Mouse (Mus musculus): ENCODE data around the gene Gusb. TPM values are rescaled to one million over a fixed set of nuclear protein-coding genes. Genes with fewer than 3 reads are reported as not detected.

Gene Gusb
- total and polyA plus RNA-seq, 2 experiments from 2014 or later: 26.7 to 42.3 TPM

DNA sequence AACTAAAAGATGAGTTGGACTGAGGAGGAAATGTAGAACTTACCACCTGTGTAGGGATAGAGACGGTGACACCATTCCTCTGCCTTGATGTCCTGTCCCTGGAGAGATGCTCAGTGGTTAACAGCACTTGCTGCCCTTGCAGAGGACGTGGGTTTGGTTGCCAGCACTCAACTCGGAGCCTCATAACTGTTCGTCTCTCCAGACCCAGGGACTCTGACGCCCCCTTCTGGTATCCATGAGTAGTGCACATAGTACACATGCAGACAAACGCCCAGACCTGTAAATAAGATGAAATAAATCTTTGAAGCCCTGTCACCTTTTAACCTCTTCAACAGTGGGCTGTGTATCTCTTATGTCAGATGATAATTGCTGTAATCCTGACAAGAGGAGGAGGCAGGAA is 44.2 kb upstream of the Gusb start:
- Histone ChIP-seq H3K27me3 (ENCODE audit: insufficient read depth, low read length) (no peaks in the 10 kb centered on the region), H3K9me3 (ENCODE audit: low read length) (no peaks in the 10 kb centered on the region), H3K4me1 (ENCODE audit: insufficient read depth, low read length) (no peaks in the 10 kb centered on the region), H3K36me3 (ENCODE audit: insufficient read depth, low read length) (peaks cover 45% of the 10 kb centered on the region), H3K9ac (replicated peaks; ENCODE audit: low read length, poor library complexity, severe bottlenecking) (no peak overlapping the region), H3K4me2 (ENCODE audit: low read depth, low read length, poor library complexity, severe bottlenecking) (no peak overlapping the region), H3K4me3 (ENCODE audit: low read depth, low read length) (no peak overlapping the region), H3K27ac (ENCODE audit: low read depth, low read length) (no peak overlapping the region)
- WGBS: 82% methylated on average over 6 of the region's 6 CpGs
- TF ChIP-seq CTCF (IDR thresholded peaks at IDR 0.05): peak; percentile 49
- no peak for ATAC-seq (ENCODE audit: low FRiP score)
- DNase-seq (ENCODE audit: low spot score): no peak

DNA sequence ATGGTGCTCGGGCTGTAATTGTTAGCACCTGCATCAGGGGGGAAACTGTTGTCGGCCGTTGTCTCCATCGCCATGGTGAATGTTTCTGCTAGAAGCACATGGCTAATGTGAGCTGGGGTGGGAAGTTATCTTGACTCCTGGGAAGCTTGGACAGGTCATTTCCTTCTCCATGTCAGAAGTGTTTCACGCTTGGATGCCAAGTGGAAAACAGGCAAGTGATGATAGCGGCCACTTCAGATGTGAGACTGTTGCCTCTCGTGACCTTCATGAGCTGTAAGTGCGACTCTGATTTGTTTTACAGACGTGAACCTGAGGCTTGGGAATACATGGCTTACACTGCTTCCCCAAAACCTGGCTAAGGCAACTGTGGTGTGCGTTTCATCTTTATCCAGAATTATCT is 43.7 kb upstream of the Gusb start:
- Histone ChIP-seq H3K27me3 (ENCODE audit: insufficient read depth, low read length) (no peaks in the 10 kb centered on the region), H3K4me1 (ENCODE audit: insufficient read depth, low read length) (no peaks in the 10 kb centered on the region), H3K9me3 (ENCODE audit: low read length) (no peaks in the 10 kb centered on the region), H3K9ac (replicated peaks; ENCODE audit: low read length, poor library complexity, severe bottlenecking) (no peak overlapping the region), H3K36me3 (ENCODE audit: insufficient read depth, low read length) (peaks cover 48% of the 10 kb centered on the region), H3K27ac (ENCODE audit: low read depth, low read length) (no peak overlapping the region), H3K4me3 (ENCODE audit: low read depth, low read length) (no peak overlapping the region), H3K4me2 (ENCODE audit: low read depth, low read length, poor library complexity, severe bottlenecking) (no peak overlapping the region)
- TF ChIP-seq CTCF (IDR thresholded peaks at IDR 0.05): no peak
- DNase-seq (ENCODE audit: low spot score) (no peak), ATAC-seq (ENCODE audit: low FRiP score) (no peak)
- WGBS: 90% methylated on average over 10 of the region's 10 CpGs

DNA sequence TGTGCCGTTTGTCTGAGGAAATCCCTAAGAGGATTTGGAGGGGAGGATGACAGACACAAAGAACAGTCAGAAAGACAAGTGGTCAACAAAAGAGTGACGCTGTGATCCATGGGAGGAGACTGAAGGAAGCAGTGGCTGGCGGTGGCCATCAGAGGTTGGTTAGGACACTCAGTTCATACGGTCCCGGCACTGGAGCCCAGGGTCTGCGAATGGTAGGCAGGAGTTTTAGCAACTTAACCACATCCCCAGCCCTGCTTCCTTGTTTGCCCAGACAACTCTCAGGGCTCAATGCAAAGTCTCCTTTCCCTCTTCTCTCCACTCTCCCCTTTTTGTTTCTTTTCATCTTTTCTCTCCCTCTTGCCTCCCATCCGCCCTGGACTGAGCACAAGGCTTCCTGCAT is 43.3 kb upstream of the Gusb start:
- 67% methylated on average over 7 of the region's 7 CpGs for WGBS
- H3K4me2 ChIP-seq (ENCODE audit: low read depth, low read length, poor library complexity, severe bottlenecking): no peak overlapping the region
- H3K4me3 ChIP-seq (ENCODE audit: low read depth, low read length): no peak overlapping the region
- H3K9ac ChIP-seq (replicated peaks; ENCODE audit: low read length, poor library complexity, severe bottlenecking): no peak overlapping the region
- ATAC-seq (ENCODE audit: low FRiP score) (no peak), DNase-seq (ENCODE audit: low spot score) (no peak)
- no peaks in the 10 kb centered on the region for H3K27me3 ChIP-seq (ENCODE audit: insufficient read depth, low read length)
- no peaks in the 10 kb centered on the region for H3K9me3 ChIP-seq (ENCODE audit: low read length)
- TF ChIP-seq CTCF (IDR thresholded peaks at IDR 0.05): no peak
- H3K36me3 ChIP-seq (ENCODE audit: insufficient read depth, low read length): peaks cover 45% of the 10 kb centered on the region
- no peak overlapping the region for H3K27ac ChIP-seq (ENCODE audit: low read depth, low read length)
- no peaks in the 10 kb centered on the region for H3K4me1 ChIP-seq (ENCODE audit: insufficient read depth, low read length)

DNA sequence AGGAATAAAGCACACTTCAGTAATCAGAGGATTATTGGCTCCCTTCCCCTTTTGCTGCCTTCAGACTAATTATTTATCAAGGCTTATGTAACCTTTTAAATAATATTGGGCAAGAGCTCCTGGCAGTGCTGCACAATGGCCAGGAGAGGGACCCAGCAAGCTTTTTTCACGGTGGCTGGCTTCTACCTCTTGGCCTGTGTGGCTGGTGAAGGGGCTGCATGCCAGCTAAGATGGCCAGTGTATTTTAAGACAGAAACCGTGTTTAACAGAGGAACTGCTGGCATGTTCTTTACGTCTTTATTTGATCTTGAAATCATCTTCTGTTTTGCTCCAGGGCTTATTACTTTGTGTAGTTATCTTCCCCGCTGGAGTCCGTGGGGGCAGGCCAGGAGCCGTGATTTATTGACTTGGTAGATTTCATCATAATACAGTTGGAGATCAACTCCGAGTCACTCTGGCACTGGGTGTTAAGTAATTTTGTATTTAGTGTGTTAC is 41.4 kb upstream of the Gusb start:
- Histone ChIP-seq H3K9ac (replicated peaks; ENCODE audit: low read length, poor library complexity, severe bottlenecking) (no peak overlapping the region), H3K4me3 (ENCODE audit: low read depth, low read length) (no peak overlapping the region), H3K4me2 (ENCODE audit: low read depth, low read length, poor library complexity, severe bottlenecking) (no peak overlapping the region), H3K27ac (ENCODE audit: low read depth, low read length) (no peak overlapping the region), H3K4me1 (ENCODE audit: insufficient read depth, low read length) (no peaks in the 10 kb centered on the region), H3K27me3 (ENCODE audit: insufficient read depth, low read length) (no peaks in the 10 kb centered on the region), H3K36me3 (ENCODE audit: insufficient read depth, low read length) (peaks cover 51% of the 10 kb centered on the region), H3K9me3 (ENCODE audit: low read length) (no peaks in the 10 kb centered on the region)
- peak; percentile 70 for TF ChIP-seq CTCF (IDR thresholded peaks at IDR 0.05)
- 72% methylated on average over 7 of the region's 7 CpGs for WGBS
- ATAC-seq (ENCODE audit: low FRiP score): no peak
- peak; percentile 73 for DNase-seq (ENCODE audit: low spot score)

DNA sequence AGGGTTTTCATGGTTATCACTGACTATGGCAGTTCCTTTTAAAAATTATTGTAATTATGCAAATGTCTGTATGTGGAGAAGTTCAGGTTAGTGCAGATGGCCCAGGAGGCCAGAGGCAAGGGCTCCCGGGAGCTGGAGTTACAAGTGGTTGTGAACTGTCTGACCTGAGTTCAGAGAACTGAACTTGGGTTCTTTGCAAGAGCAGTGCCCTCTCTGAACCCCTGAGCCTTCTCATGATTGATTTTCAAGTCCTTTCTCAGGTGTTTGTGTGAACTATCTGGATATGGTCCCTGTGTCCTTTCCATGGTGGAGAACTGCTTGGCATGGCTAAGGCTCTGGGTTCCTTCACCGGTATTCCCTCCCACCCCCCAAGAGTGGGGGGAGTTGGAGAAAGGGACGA is 40.9 kb upstream of the Gusb start:
- no peak overlapping the region for H3K4me2 ChIP-seq (ENCODE audit: low read depth, low read length, poor library complexity, severe bottlenecking)
- ATAC-seq (ENCODE audit: low FRiP score): no peak
- TF ChIP-seq CTCF (IDR thresholded peaks at IDR 0.05): no peak
- no peak for DNase-seq (ENCODE audit: low spot score)
- 90% methylated on average over 3 of the region's 3 CpGs for WGBS
- H3K27ac ChIP-seq (ENCODE audit: low read depth, low read length): no peak overlapping the region
- no peaks in the 10 kb centered on the region for H3K9me3 ChIP-seq (ENCODE audit: low read length)
- H3K9ac ChIP-seq (replicated peaks; ENCODE audit: low read length, poor library complexity, severe bottlenecking): no peak overlapping the region
- peaks cover 46% of the 10 kb centered on the region for H3K36me3 ChIP-seq (ENCODE audit: insufficient read depth, low read length)
- no peak overlapping the region for H3K4me3 ChIP-seq (ENCODE audit: low read depth, low read length)
- no peaks in the 10 kb centered on the region for H3K4me1 ChIP-seq (ENCODE audit: insufficient read depth, low read length)
- no peaks in the 10 kb centered on the region for H3K27me3 ChIP-seq (ENCODE audit: insufficient read depth, low read length)

DNA sequence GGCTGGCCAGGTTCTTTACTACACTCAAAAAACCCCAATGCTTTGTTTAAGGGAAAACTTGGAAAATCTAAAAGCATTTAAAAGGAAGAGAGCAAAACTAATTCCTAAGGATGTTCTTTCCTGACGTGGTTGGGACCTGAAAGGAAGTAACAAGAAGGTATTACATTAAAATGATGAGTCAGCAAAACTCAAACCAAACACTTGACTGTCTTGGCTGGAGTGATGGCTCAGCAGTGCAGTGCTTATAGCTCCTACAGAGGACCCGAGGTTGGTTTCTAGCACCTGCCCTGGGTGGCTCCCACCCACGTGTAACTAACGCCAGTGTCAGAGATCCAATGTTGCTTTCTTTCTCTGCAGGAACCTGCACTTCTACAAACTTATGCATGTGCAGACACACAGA is 38.4 kb upstream of the Gusb start:
- H3K9me3 ChIP-seq (ENCODE audit: low read length): no peaks in the 10 kb centered on the region
- TF ChIP-seq CTCF (IDR thresholded peaks at IDR 0.05): no peak
- WGBS: 86% methylated on average over 4 of the region's 4 CpGs
- DNase-seq (ENCODE audit: low spot score) (no peak), ATAC-seq (ENCODE audit: low FRiP score) (no peak)
- H3K4me1 ChIP-seq (ENCODE audit: insufficient read depth, low read length): no peaks in the 10 kb centered on the region
- no peak overlapping the region for H3K27ac ChIP-seq (ENCODE audit: low read depth, low read length)
- H3K9ac ChIP-seq (replicated peaks; ENCODE audit: low read length, poor library complexity, severe bottlenecking): no peak overlapping the region
- peaks cover 50% of the 10 kb centered on the region for H3K36me3 ChIP-seq (ENCODE audit: insufficient read depth, low read length)
- no peak overlapping the region for H3K4me3 ChIP-seq (ENCODE audit: low read depth, low read length)
- no peaks in the 10 kb centered on the region for H3K27me3 ChIP-seq (ENCODE audit: insufficient read depth, low read length)
- no peak overlapping the region for H3K4me2 ChIP-seq (ENCODE audit: low read depth, low read length, poor library complexity, severe bottlenecking)
